Comparison of ENCODE assay signal across 8 mouse cellular contexts in the genomic region with DNA sequence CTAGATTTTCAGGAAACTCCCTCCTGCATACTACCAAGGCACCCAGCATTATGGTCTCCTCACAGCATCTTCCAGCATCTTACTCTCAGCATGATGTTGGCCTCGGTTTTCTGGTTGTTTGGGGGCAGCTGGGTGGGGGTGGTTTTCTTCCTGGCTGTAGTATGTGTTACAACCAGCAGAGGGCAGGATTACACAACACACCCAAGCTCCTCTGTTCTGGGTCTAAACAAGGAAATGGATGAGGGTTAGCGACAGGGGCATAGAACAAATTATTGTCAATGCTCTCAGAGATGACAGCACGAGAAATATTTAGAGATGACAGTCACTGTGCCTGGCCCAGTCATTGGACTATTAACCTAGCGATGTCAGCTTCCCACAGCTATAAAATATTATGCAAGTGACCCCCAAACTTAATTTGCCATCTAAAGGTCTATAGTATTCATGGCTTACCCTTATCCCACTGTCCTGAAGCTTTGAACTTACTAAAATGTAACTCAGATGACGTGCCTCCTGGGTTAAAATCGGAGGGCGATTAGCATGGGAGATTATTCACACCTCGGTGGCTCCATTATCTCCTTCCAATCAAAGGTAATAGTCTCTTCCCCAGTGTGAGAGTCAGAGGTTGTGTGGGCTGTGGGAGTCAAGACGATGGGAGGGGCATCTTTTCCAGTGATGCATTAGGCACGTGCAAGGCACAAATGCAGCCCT. TPM values are rescaled to one million over a fixed set of nuclear protein-coding genes. Genes with fewer than 3 reads are reported as not detected.
A peak's percentile ranks its signal among the peaks of the same experiment; 100 is the strongest.
DNase-seq lines count a peak whose midpoint lies in the region; ATAC-seq and TF ChIP-seq lines count a peak whose summit lies in the region.

No protein-coding gene starts in this region.

- WGBS in kidney, embryonic 15.5 days, result 12% methylated on average over 10 of the region's 10 CpGs
- WGBS in liver, embryonic 14.5 days (ENCODE audit: insufficient replicate concordance), result 16% methylated on average over 10 of the region's 10 CpGs
- WGBS in neural tube, embryonic 14.5 days, result 6% methylated on average over 10 of the region's 10 CpGs

- no peaks in the 10 kb centered on the region for H3K36me3 ChIP-seq in kidney, embryonic 15.5 days
- H3K36me3 ChIP-seq in liver, embryonic 14.5 days (replicated peaks; ENCODE audit: control insufficient read depth, insufficient read depth, low read depth), result no peaks in the 10 kb centered on the region
- H3K36me3 ChIP-seq in neural tube, embryonic 14.5 days (ENCODE audit: control insufficient read depth, insufficient read depth, low read length), result no peaks in the 10 kb centered on the region

- POLR2A ChIA-PET in Patski (lab: Charles Lee), result no interaction called here

- no peak overlapping the region for H3K4me2 ChIP-seq in kidney, embryonic 15.5 days
- no peak overlapping the region for H3K4me2 ChIP-seq in liver, embryonic 14.5 days (ENCODE audit: low read depth)
- no peak overlapping the region for H3K4me2 ChIP-seq in neural tube, embryonic 14.5 days (ENCODE audit: low read depth, low read length)

- CTCF ChIA-PET in Patski (lab: Charles Lee), result interaction anchor here (0.9 to 2.9 kb wide), 7 partner anchors 26 to 417 kb away, joined by 3 to 24 read pairs (median 4); a partner anchor contains a TSS

- H3K4me1 ChIP-seq in kidney, embryonic 15.5 days, result no peaks in the 10 kb centered on the region
- no peaks in the 10 kb centered on the region for H3K4me1 ChIP-seq in liver, embryonic 14.5 days (replicated peaks; ENCODE audit: control insufficient read depth in 2 of 2, insufficient read depth in 2 of 2, low read length in 1 of 2)
- peaks cover 9% of the 10 kb centered on the region; the same call in 1 of the 2 replicates for H3K4me1 ChIP-seq in neural tube, embryonic 14.5 days (ENCODE audit: control insufficient read depth, insufficient read depth, low read length)

- no peak for TF ChIP-seq EP300 in liver, embryonic 14.5 days (IDR thresholded peaks at IDR 0.05; ENCODE audit: low read depth)

- in situ Hi-C loops in Patski (cut with MboI; ENCODE audit: low pct_unique_long_range_greater_than_20kb), result loop anchor here (5.0 kb wide), 1 partner anchor 286 kb away; no protein-coding TSS in a partner anchor

- H3K27me3 ChIP-seq in Patski, result peaks cover 24% of the 10 kb centered on the region
- H3K27me3 ChIP-seq in kidney, embryonic 15.5 days, result no peaks in the 10 kb centered on the region
- H3K27me3 ChIP-seq in liver, embryonic 14.5 days (ENCODE audit: control insufficient read depth, insufficient read depth, low read length), result no peaks in the 10 kb centered on the region
- H3K27me3 ChIP-seq in neural tube, embryonic 14.5 days (ENCODE audit: control insufficient read depth, insufficient read depth, low read length), result no peaks in the 10 kb centered on the region

- peak; percentile 86 for TF ChIP-seq CTCF in Patski (IDR thresholded peaks at IDR 0.05)
- peak; percentile 73 for TF ChIP-seq CTCF in liver, embryonic 14.5 days (IDR thresholded peaks at IDR 0.05; ENCODE audit: low read depth)

- H3K4me3 ChIP-seq in kidney, embryonic 15.5 days (replicated peaks), result no peak overlapping the region
- H3K4me3 ChIP-seq in liver, embryonic 14.5 days (ENCODE audit: insufficient read depth in 1 of 2, low read depth in 2 of 2, low read length in 2 of 2), result no peak overlapping the region
- no peak overlapping the region for H3K4me3 ChIP-seq in neural tube, embryonic 14.5 days (ENCODE audit: low read depth, low read length)

- ATAC-seq in Patski, result peak; percentile 71
- ATAC-seq in kidney, embryonic 15.5 days (replicated peaks; ENCODE audit: low FRiP score), result 0 out of 2 replicates have a peak, but pooled peaks have one; percentile 46
- no peak for ATAC-seq in liver, embryonic 14.5 days (ENCODE audit: insufficient read depth)
- peak; percentile 82 for ATAC-seq in neural tube, embryonic 14.5 days (ENCODE audit: low read depth)
- ATAC-seq in erythroid progenitor cell, adult 5-6 weeks (replicated peaks; ENCODE audit: low FRiP score, poor library complexity, severe bottlenecking), result no peak

- no peak overlapping the region for H3K9ac ChIP-seq in kidney, embryonic 15.5 days
- H3K9ac ChIP-seq in liver, embryonic 14.5 days (replicated peaks), result no peak overlapping the region
- no peak overlapping the region for H3K9ac ChIP-seq in neural tube, embryonic 14.5 days (replicated peaks; ENCODE audit: low read depth, low read length)

- peak; percentile 46 for DNase-seq in CD4-positive helper T cell, adult 2 months (ENCODE audit: low read depth, low spot score)
- DNase-seq in Patski (ENCODE audit: low read depth, low spot score), result no peak
- DNase-seq in cerebellum, postnatal 25 days, result peak; percentile 68 to 78
- peak; percentile 8 for DNase-seq in gastrocnemius, postnatal 25 days
- DNase-seq in liver, embryonic 14.5 days (ENCODE audit: low read depth in 3 of 3, low spot score in 3 of 3), result peak in 2 of 3 experiments; percentile 3 to 16

- H3K9me3 ChIP-seq in kidney, embryonic 15.5 days (replicated peaks), result no peaks in the 10 kb centered on the region
- no peaks in the 10 kb centered on the region for H3K9me3 ChIP-seq in liver, embryonic 14.5 days (ENCODE audit: control insufficient read depth, low read length)
- no peaks in the 10 kb centered on the region for H3K9me3 ChIP-seq in neural tube, embryonic 14.5 days (ENCODE audit: control insufficient read depth, low read length)

- H3K27ac ChIP-seq in kidney, embryonic 15.5 days, result no peak overlapping the region
- H3K27ac ChIP-seq in liver, embryonic 14.5 days, result no peak overlapping the region
- peak overlapping the region; percentile 16; the same call in 1 of the 2 replicates for H3K27ac ChIP-seq in neural tube, embryonic 14.5 days (ENCODE audit: low read depth, low read length)

RNA-seq across cellular contexts. Expression of a gene that starts 52.2 kb away (rescaled TPM):
- polyA plus RNA-seq in Patski (2021), result 26.8 TPM
- 10 to 100 TPM; 27.1 to 52.9 TPM for total RNA-seq in gastrocnemius, postnatal 25 days (2021)
- polyA plus RNA-seq in kidney, embryonic 15.5 days (2015; fragmentation: Nextera tagmentation; extraction: Ambion mirVana), result 17.4 and 18.2 TPM in 2 replicates
- 7.0 and 9.0 TPM in 2 replicates for polyA plus RNA-seq in liver, embryonic 14.5 days (2012; rRNA removed)
- polyA plus RNA-seq in liver, embryonic 14.5 days (2014; fragmentation: Nextera tagmentation; extraction: Ambion mirVana), result 17.3 and 18.9 TPM in 2 replicates
- polyA plus RNA-seq in neural tube, embryonic 14.5 days (2014; fragmentation: Nextera tagmentation; extraction: Ambion mirVana), result 3.8 and 4.5 TPM in 2 replicates
- total RNA-seq in erythroid progenitor cell, adult 5-6 weeks (2015; ENCODE audit: low replicate concordance), result 3.4 and 6.1 TPM in 2 replicates
- total RNA-seq in erythroid progenitor cell, adult 5-6 weeks (2017; ENCODE audit: low replicate concordance), result 0.08 and 3.2 TPM in 2 replicates

Comparison
In these comparisons a context has a peak if more than half of its experiments do, and no peak if none do; other contexts are left out.
1. ATAC-seq: peak in Patski (single experiment), kidney, embryonic 15.5 days (single experiment) and neural tube, embryonic 14.5 days (single experiment); none in liver, embryonic 14.5 days (single experiment) and erythroid progenitor cell, adult 5-6 weeks (single experiment).